In the genomic region with DNA sequence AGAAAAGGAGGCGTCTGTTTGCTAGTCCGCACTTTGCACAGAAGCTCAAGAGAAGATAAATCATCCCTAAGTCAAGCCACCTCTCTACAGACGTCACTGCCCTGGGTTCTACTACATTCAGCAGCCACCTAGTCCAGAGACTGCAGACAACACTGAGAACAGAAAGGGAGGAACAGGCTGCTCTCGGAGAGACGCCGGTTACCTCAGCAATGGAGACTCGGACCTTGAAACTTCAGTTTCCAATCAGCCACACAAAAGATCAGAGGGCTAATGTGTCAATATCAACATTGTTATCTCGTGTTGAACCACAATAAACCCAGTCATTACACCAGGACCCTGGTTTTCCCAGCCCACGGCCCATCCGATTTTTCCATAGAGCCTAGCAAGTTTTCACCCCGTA, we compare ENCODE assay signal across 20 mouse cellular contexts. TPM values are rescaled to one million over a fixed set of nuclear protein-coding genes. Genes with fewer than 3 reads are reported as not detected.
DNase-seq lines count a peak whose midpoint lies in the region; ATAC-seq and TF ChIP-seq lines count a peak whose summit lies in the region.
"Had no signal": no experiment of that assay in that cellular context is flagged by ENCODE, and none has a peak within 500 bp of the region (broad histone marks: within the 10 kb centered on the region; RNA-seq: fewer than 3 reads in every experiment).

No protein-coding gene starts in this region.

- H3K9ac ChIP-seq in liver, adult 2 months (ENCODE audit: low read depth, low read length), result peak overlapping the region; percentile 73
- H3K9ac ChIP-seq in intestine, embryonic 14.5 days (ENCODE audit: low read length), result no peak overlapping the region
- no peak overlapping the region for H3K9ac ChIP-seq in liver, embryonic 11.5 days (ENCODE audit: low read depth, low read length)

- peak overlapping the region; percentile 31; the same call in 1 of the 2 replicates for H3K4me2 ChIP-seq in intestine, embryonic 14.5 days (ENCODE audit: low read length)
- H3K4me2 ChIP-seq in liver, embryonic 11.5 days, result peak overlapping the region; percentile 47; the same call in 1 of the 2 replicates

- no peak for TF ChIP-seq CTCF in liver, adult 2 months (IDR thresholded peaks at IDR 0.05; ENCODE audit: low read depth, low read length)
- no peak for TF ChIP-seq CTCF in small intestine, adult 2 months (IDR thresholded peaks at IDR 0.05; ENCODE audit: extremely low read depth, insufficient read length, insufficient replicate concordance, low read depth, low read length)

- TF ChIP-seq POLR2A in liver, adult 2 months (IDR thresholded peaks at IDR 0.05; ENCODE audit: extremely low read depth, insufficient read depth, low read length), result no peak
- TF ChIP-seq POLR2A in small intestine, adult 2 months (IDR thresholded peaks at IDR 0.05; ENCODE audit: low read depth, low read length), result no peak

- no peak for ATAC-seq in intestine, embryonic 14.5 days (replicated peaks; ENCODE audit: low FRiP score, low TSS enrichment, low read depth)
- ATAC-seq in liver, embryonic 11.5 days (replicated peaks; ENCODE audit: low FRiP score), result no peak
- ATAC-seq: forebrain, embryonic 14.5 days; inflammation-experienced regulatory T-cells, adult 6 months had no signal

- H3K4me1 ChIP-seq in liver, adult 2 months (ENCODE audit: control insufficient read depth, insufficient read depth, low read length), result peaks cover 47% of the 10 kb centered on the region
- H3K4me1 ChIP-seq in intestine, embryonic 14.5 days (replicated peaks; ENCODE audit: control insufficient read depth, insufficient read depth, low read length), result no peaks in the 10 kb centered on the region
- H3K4me1 ChIP-seq in liver, embryonic 11.5 days (replicated peaks; ENCODE audit: control insufficient read depth, insufficient read depth, low read length), result no peaks in the 10 kb centered on the region
- no peaks in the 10 kb centered on the region for H3K4me1 ChIP-seq in small intestine, adult 2 months (ENCODE audit: control insufficient read depth, insufficient read depth, insufficient read length, low read length)
- H3K4me1 ChIP-seq: hindbrain, embryonic 10.5 days had no signal

- no peaks in the 10 kb centered on the region for H3K9me3 ChIP-seq in intestine, embryonic 14.5 days (ENCODE audit: control insufficient read depth, low read length)
- no peaks in the 10 kb centered on the region for H3K9me3 ChIP-seq in liver, embryonic 11.5 days (ENCODE audit: control insufficient read depth, low read length)
- H3K9me3 ChIP-seq: hindbrain, embryonic 10.5 days had no signal

- intact Hi-C loops in left cerebral cortex, postnatal 4 days (cut with DNase I), result no loop called here

- peak overlapping the region; percentile 90 for H3K27ac ChIP-seq in liver, adult 2 months (replicated peaks; ENCODE audit: insufficient read depth, low read depth, low read length)
- peak overlapping the region; percentile 7; the same call in 1 of the 2 replicates for H3K27ac ChIP-seq in intestine, embryonic 14.5 days (ENCODE audit: low read depth)
- no peak overlapping the region for H3K27ac ChIP-seq in liver, embryonic 11.5 days (ENCODE audit: low read depth, low read length)
- no peak overlapping the region for H3K27ac ChIP-seq in small intestine, adult 2 months (ENCODE audit: insufficient read depth, low read depth, low read length)
- H3K27ac ChIP-seq: heart, adult 2 months; hindbrain, embryonic 10.5 days had no signal

- H3K27me3 ChIP-seq in liver, adult 2 months (ENCODE audit: control insufficient read depth, insufficient read depth, low read length), result no peaks in the 10 kb centered on the region
- no peaks in the 10 kb centered on the region for H3K27me3 ChIP-seq in intestine, embryonic 14.5 days (replicated peaks; ENCODE audit: control insufficient read depth, insufficient read depth, low read length)
- no peaks in the 10 kb centered on the region for H3K27me3 ChIP-seq in liver, embryonic 11.5 days (replicated peaks; ENCODE audit: control insufficient read depth, insufficient read depth, low read length)
- peaks cover 3% of the 10 kb centered on the region; the same call in 1 of the 2 replicates for H3K27me3 ChIP-seq in small intestine, adult 2 months (ENCODE audit: control insufficient read depth, insufficient read depth, low read length)

- peak overlapping the region; percentile 55 for H3K4me3 ChIP-seq in liver, adult 2 months (ENCODE audit: insufficient read depth, low read depth, low read length)
- H3K4me3 ChIP-seq in intestine, embryonic 14.5 days (ENCODE audit: low read depth, low read length), result no peak overlapping the region; the same call in 1 of the 2 replicates
- no peak overlapping the region for H3K4me3 ChIP-seq in liver, embryonic 11.5 days (ENCODE audit: low read depth, low read length)
- peak overlapping the region; percentile 35; the same call in 1 of the 2 replicates for H3K4me3 ChIP-seq in small intestine, adult 2 months (ENCODE audit: low read depth, low read length)
- H3K4me3 ChIP-seq: heart, adult 2 months; hindbrain, embryonic 10.5 days; myocyte had no signal

- H3K36me3 ChIP-seq in liver, adult 2 months (ENCODE audit: control insufficient read depth, insufficient read depth, low read length), result peaks cover 64% of the 10 kb centered on the region
- H3K36me3 ChIP-seq in intestine, embryonic 14.5 days (ENCODE audit: control insufficient read depth, insufficient read depth, low read length), result peaks cover 9% of the 10 kb centered on the region; the same call in 1 of the 2 replicates
- H3K36me3 ChIP-seq in liver, embryonic 11.5 days (ENCODE audit: control insufficient read depth, insufficient read depth, low read length), result no peaks in the 10 kb centered on the region
- H3K36me3 ChIP-seq in small intestine, adult 2 months (ENCODE audit: control insufficient read depth, insufficient read depth, low read length), result no peaks in the 10 kb centered on the region

- H3K79me2 ChIP-seq in liver, adult 2 months (ENCODE audit: control insufficient read depth, insufficient read depth, low read length), result peaks cover 14% of the 10 kb centered on the region; the same call in 1 of the 2 replicates

- WGBS in liver, adult 2 months, result 43% methylated on average over 11 of the region's 11 CpGs
- 64% methylated on average over 11 of the region's 11 CpGs for WGBS in intestine, embryonic 14.5 days
- WGBS in liver, embryonic 11.5 days, result 74% methylated on average over 11 of the region's 11 CpGs
- 33% methylated on average over 11 of the region's 11 CpGs for WGBS in small intestine, adult 2 months

- DNase-seq in liver, adult 2 months (ENCODE audit: extremely low read depth, low read depth, low spot score), result peak; percentile 82
- no peak for DNase-seq in liver
- DNase-seq in intestine, embryonic 14.5 days (ENCODE audit: low spot score), result no peak
- DNase-seq in liver, embryonic 11.5 days (ENCODE audit: low spot score), result no peak
- no peak for DNase-seq in gastrocnemius, postnatal 10 days
- DNase-seq in left cerebral cortex, postnatal 4 days, result no peak
- DNase-seq: adrenal gland, postnatal 36 days; B cell, adult 2 months; cerebellum, adult 18-20 months; cerebellum, postnatal 36 days; gastrocnemius, postnatal 14 days; heart, adult 2 months; midbrain, embryonic 14.5 days; spleen, adult 18-20 months; thymus, adult 2 months had no signal

RNA-seq across cellular contexts. Expression of a gene that starts 36.4 kb away (rescaled TPM):
- total RNA-seq in liver, adult 2 months (2014; rRNA removed), result 1,197 and 1,621 TPM in 2 replicates
- polyA plus RNA-seq in liver, adult 2 months (2012; rRNA removed), result 659 and 663 TPM in 2 replicates
- polyA plus RNA-seq in intestine, embryonic 14.5 days (2014; fragmentation: Nextera tagmentation; extraction: Ambion mirVana), result 68.3 and 74.8 TPM in 2 replicates
- polyA plus RNA-seq in liver, embryonic 11.5 days (2014; fragmentation: Nextera tagmentation; extraction: Ambion mirVana), result 74.8 and 84.2 TPM in 2 replicates
- 0.30 and 0.44 TPM in 2 replicates for polyA plus RNA-seq in small intestine, adult 2 months (2012; rRNA removed)
- 100 to 1,000 TPM; 155 to 167 TPM for total RNA-seq in gastrocnemius, postnatal 10 days (2021)
- 1 to 10 TPM; 2.8 to 3.1 TPM for total RNA-seq in left cerebral cortex, postnatal 4 days (2021)
- polyA plus RNA-seq: inflammation-experienced regulatory T-cells, adult 6 months had no signal

Comparison
In these comparisons a context has a peak if more than half of its experiments do, and no peak if none do; other contexts are left out.
1. H3K27ac ChIP-seq: peak in liver, adult 2 months (single experiment) and intestine, embryonic 14.5 days (single experiment); none in liver, embryonic 11.5 days (single experiment) and small intestine, adult 2 months (single experiment).
2. H3K4me3 ChIP-seq: peak in liver, adult 2 months (single experiment) and small intestine, adult 2 months (single experiment); none in intestine, embryonic 14.5 days (single experiment) and liver, embryonic 11.5 days (single experiment).
3. RNA of a gene that starts 36.4 kb away (polyA plus RNA-seq): 659 to 663 TPM in liver, adult 2 months, 74.8 to 84.2 TPM in liver, embryonic 11.5 days and 68.3 to 74.8 TPM in intestine, embryonic 14.5 days; 0.30 to 0.44 TPM in small intestine, adult 2 months; every median in the first group is over 10 times any median in the second.